Mouse (Mus musculus) ES-E14 (cell line): ENCODE measurements around the gene Cd34.

Experiments
- CHD2 ChIP-seq: IDR thresholded peaks from 2 replicates; pipeline ENCODE4 v1.6.1; 2014; ENCODE audit warnings: mild to moderate bottlenecking, low read depth, low read length, inconsistent platforms
- HCFC1 ChIP-seq: IDR thresholded peaks from 2 replicates; pipeline ENCODE4 v1.6.1; 2012; ENCODE audit warnings: low read length, inconsistent platforms, borderline replicate concordance; ENCODE audit not compliant: insufficient read depth
- MAFK ChIP-seq: IDR thresholded peaks from 2 replicates; pipeline ENCODE4 v1.6.1; 2014; ENCODE audit warnings: mild to moderate bottlenecking, low read depth, low read length, inconsistent platforms; ENCODE audit not compliant: insufficient read depth
- ZC3H11A ChIP-seq: IDR thresholded peaks from 2 replicates; pipeline ENCODE4 v1.6.1; 2012; ENCODE audit warnings: low read depth, mild to moderate bottlenecking, inconsistent platforms, low read length, borderline replicate concordance

- TF ChIP-seq CHD2: no peak
- TF ChIP-seq ZC3H11A: no peak
- no peak for TF ChIP-seq HCFC1
- TF ChIP-seq MAFK: no peak
Measured at GRCm38 (mm10) chr1:194895287-194895686, 43.3 kb upstream of the Cd34 start.
